Mouse (Mus musculus): ENCODE data around the gene Senp6.

DNA sequence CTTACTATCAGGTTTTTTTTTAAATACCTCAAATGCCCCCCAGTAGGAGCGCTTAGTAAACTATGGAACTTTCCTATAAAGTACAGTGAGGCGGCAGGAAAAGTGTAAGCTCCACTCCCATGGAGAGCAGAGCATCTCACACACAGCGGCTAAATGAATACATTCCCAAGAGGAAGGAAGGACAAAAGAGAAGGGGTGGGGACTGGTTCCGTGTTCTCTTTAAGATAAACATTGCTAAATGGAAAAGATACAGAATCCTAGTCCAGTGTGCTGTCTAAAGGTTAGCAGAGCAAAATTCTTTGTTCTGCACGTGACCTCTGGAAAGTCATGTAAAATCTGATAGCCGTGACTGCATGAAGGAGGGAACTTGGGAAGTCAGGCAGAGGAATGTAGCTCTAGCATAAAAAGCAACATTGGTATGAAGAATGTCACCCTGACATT, 40.1 kb upstream of the Senp6 start:
- no peak for TF ChIP-seq POLR2A (IDR thresholded peaks at IDR 0.05; ENCODE audit: borderline replicate concordance, insufficient read depth, low read length)
- no peak for TF ChIP-seq CTCF (IDR thresholded peaks at IDR 0.05; ENCODE audit: borderline replicate concordance, insufficient read depth, low read depth, low read length)

Measured in cerebellum, adult 2 months (tissue).